Mouse (Mus musculus): Measurements from ENCODE around the gene Cd79b. TPM values are rescaled to one million over a fixed set of nuclear protein-coding genes. Genes with fewer than 3 reads are reported as not detected.

The Cd79b gene
- total RNA-seq, 2 experiments from 2014 or later, result not detected

GRCm38 (mm10) chr11:106308162-106308561 is 6.4 kb downstream of the Cd79b start:
- Histone ChIP-seq H3K4me3 (no peak overlapping the region), H3K27ac (no peak overlapping the region)
- no peak for TF ChIP-seq CTCF (conservative IDR thresholded peaks at IDR 0.05)
- DNase-seq (ENCODE audit: low spot score in 2 of 2), result no peak

DNA sequence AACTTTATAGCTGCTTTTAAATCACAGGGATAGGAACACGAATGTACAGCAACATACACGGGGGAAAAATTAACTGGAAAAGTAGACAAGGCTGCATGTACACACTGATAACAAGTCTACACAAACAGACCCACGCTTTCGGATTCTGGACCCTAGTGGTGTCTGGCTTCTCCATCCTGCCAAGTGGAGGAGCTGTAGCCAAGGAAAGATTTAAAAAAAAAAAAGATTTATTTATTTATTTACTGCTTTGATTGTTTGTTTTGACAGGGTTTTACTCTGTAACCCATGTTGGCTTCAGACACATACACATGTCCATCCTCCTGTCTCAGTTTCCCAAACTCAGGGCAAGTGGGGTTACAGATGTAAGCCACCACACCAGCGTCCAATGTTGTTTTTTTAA is 7.1 kb downstream of the Cd79b start:
- Histone ChIP-seq H3K4me3 (no peak overlapping the region), H3K27ac (no peak overlapping the region)
- TF ChIP-seq CTCF (conservative IDR thresholded peaks at IDR 0.05), result no peak
- no peak for DNase-seq (ENCODE audit: low spot score in 2 of 2)

DNA sequence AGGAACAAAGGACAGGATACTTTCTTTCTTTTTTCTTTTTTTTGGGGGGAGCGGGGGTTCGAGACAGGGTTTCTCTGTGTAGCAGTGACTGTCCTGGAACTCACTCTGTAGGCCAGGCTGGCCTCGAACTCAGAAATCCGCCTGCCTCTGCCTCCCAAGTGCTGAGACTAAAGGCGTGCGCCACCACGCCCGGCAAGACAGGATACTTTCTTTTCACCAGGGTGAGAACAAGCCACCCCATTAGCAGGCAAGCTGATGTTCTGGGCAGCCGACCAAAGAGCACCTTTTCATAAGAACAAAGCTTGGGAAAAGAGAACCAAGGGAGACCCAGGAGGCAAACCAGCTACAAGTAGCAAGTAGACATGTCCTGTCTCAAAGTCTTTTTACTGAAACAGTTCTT is 7.8 kb downstream of the Cd79b start:
- Histone ChIP-seq H3K4me3 (no peak overlapping the region), H3K27ac (no peak overlapping the region)
- no peak for TF ChIP-seq CTCF (conservative IDR thresholded peaks at IDR 0.05)
- no peak for DNase-seq (ENCODE audit: low spot score in 2 of 2)

GRCm38 (mm10) chr11:106306065-106306385 is 8.5 kb downstream of the Cd79b start:
- no peak overlapping the region for H3K27ac ChIP-seq

GRCm38 (mm10) chr11:106305348-106306064 is 9.1 kb downstream of the Cd79b start:
- no peak for DNase-seq (ENCODE audit: low spot score in 2 of 2)
- Histone ChIP-seq H3K4me3 (no peak overlapping the region), H3K27ac (no peak overlapping the region)
- TF ChIP-seq CTCF (conservative IDR thresholded peaks at IDR 0.05), result no peak

More at GRCm38 (mm10) chr11:106306065-106306385, 8.5 kb downstream of the Cd79b start:
- no peak for TF ChIP-seq CTCF (conservative IDR thresholded peaks at IDR 0.05)
- no peak for DNase-seq (ENCODE audit: low spot score in 2 of 2)
- H3K4me3 ChIP-seq, result no peak overlapping the region

DNA sequence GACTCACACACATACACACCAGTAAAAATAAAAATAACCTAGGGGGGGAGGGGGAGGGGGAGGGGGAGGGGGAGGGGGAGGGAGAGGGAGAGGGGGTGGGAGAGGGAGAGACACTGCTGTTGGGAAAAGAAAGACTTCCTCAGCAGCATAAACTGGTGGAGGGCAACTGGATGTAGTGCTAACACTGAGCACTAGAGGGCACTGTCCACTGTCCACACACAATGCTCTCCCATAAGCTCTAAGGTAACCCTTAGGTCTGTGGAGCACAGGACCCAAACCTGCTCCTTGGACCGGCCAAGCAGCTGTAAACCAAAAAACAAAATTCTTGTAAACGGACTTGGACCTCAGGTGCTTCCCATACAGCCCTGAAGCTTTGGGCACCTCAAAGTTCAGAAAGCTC is 11.9 kb downstream of the Cd79b start:
- Histone ChIP-seq H3K4me3 (no peak overlapping the region), H3K27ac (no peak overlapping the region)
- peak in 1 of 2 experiments; percentile 53 for DNase-seq (ENCODE audit: low spot score in 2 of 2)
- TF ChIP-seq CTCF (conservative IDR thresholded peaks at IDR 0.05), result peak; percentile 82

GRCm38 (mm10) chr11:106301765-106302164 is 12.8 kb downstream of the Cd79b start, which contains the start of gene Gh:
Gene Gh (minus strand): TSS chr11:106301865.
- TF ChIP-seq CTCF (conservative IDR thresholded peaks at IDR 0.05), result no peak
- Histone ChIP-seq H3K27ac (no peak within 1 kb of the TSS), H3K4me3 (no peak within 1 kb of the TSS)
- DNase-seq (ENCODE audit: low spot score in 2 of 2), result no peak

DNA sequence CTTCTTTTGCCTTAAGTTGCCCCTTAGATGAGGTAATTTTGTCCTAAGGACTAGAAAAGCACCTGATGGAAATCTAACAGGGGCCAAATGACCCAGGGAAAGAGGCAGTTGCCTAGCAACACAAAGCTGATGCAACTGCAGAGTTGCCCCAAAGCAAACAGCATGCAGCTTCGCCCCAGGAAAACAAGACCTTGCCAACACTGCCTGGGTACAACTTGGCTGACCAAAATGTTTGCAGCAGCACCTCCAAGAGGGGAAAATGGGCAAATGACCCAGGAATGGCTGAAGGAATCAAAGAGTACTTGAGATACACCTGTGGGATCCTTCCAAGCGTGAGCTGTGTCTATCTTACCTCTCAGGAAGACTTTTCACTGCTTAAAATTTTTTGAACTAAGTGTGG is 22.7 kb downstream of the Cd79b start:
- TF ChIP-seq CTCF (conservative IDR thresholded peaks at IDR 0.05), result peak; percentile 50
- no peak for DNase-seq (ENCODE audit: low spot score in 2 of 2)

DNA sequence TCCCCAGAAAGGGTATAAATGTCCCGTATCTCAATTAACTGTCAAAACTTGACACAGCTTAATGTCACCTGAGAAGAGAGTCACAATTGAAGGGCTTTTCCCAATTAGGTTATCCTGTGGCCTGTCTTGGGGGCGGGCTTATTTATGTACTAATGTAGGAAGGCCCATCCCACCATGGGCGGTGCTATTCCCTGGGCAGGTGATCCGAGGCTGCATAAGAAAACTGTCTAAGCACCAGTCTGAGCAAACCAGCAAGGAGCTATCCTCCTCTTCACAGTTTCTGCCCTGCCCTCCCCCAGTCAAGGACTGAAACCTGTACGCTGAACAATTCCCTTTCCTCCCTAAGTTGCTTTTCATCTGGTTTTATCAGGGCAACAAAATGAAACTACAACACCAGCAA is 24.2 kb downstream of the Cd79b start:
- no peak for TF ChIP-seq CTCF (conservative IDR thresholded peaks at IDR 0.05)
- no peak overlapping the region for H3K4me3 ChIP-seq
- no peak for DNase-seq (ENCODE audit: low spot score in 2 of 2)
- no peak overlapping the region for H3K27ac ChIP-seq

More for the DNA sequence above, 22.7 kb downstream of the Cd79b start:
- no peak overlapping the region for H3K27ac ChIP-seq
- H3K4me3 ChIP-seq, result no peak overlapping the region

DNA sequence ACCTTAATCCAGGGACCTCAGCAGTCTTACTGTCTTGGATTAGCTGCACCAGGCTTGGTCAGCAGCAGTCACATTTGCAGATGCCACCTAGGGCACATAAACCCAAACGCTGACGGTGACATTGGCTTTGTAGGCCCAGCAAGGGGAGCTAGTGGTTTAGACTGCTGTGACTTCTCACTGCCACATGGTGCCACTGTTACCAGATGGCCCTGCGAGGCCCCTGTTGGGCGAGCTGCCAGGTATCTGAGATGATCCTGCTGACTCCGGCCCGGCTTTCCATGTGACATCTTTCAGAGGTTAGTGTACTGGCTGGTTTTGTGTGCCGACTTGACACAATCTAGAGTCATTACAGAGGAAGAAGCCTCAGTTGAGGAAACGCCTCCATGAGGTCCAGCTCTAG is 25.2 kb downstream of the Cd79b start:
- Histone ChIP-seq H3K4me3 (no peak overlapping the region), H3K27ac (no peak overlapping the region)
- peak; percentile 53 for TF ChIP-seq CTCF (conservative IDR thresholded peaks at IDR 0.05)
- no peak for DNase-seq (ENCODE audit: low spot score in 2 of 2)

GRCm38 (mm10) chr11:106286987-106287386 is 27.6 kb downstream of the Cd79b start:
- no peak for TF ChIP-seq CTCF (conservative IDR thresholded peaks at IDR 0.05)
- Histone ChIP-seq H3K4me3 (no peak overlapping the region), H3K27ac (peak overlapping the region; percentile 12; the same call in 1 of the 2 replicates)
- no peak for DNase-seq (ENCODE audit: low spot score in 2 of 2)

DNA sequence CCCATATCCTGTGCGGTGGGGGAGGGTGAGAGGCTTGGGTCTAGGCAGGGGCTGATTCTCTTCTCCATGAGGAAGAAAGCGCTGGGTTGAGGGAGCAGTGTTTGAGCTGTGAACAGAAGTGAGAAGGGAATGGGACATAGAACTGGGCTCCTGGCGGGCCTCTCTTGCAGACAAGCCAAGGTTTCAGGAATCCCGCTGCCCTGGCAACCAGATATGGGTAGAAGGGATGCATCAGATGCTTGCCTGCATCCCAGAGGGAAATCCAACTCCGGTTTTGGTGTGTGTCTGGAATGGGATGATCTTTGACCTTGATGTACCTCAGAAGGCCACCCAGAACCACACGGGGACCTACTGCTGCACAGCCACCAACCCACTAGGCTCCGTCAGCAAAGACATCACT is 28.4 kb downstream of the Cd79b start:
- no peak overlapping the region for H3K27ac ChIP-seq
- TF ChIP-seq CTCF (conservative IDR thresholded peaks at IDR 0.05), result no peak
- no peak for DNase-seq (ENCODE audit: low spot score in 2 of 2)
- H3K4me3 ChIP-seq, result no peak overlapping the region

GRCm38 (mm10) chr11:106284126-106284525 is 30.4 kb downstream of the Cd79b start:
- Histone ChIP-seq H3K27ac (no peak overlapping the region), H3K4me3 (no peak overlapping the region)
- DNase-seq (ENCODE audit: low spot score in 2 of 2), result no peak
- TF ChIP-seq CTCF (conservative IDR thresholded peaks at IDR 0.05), result no peak

DNA sequence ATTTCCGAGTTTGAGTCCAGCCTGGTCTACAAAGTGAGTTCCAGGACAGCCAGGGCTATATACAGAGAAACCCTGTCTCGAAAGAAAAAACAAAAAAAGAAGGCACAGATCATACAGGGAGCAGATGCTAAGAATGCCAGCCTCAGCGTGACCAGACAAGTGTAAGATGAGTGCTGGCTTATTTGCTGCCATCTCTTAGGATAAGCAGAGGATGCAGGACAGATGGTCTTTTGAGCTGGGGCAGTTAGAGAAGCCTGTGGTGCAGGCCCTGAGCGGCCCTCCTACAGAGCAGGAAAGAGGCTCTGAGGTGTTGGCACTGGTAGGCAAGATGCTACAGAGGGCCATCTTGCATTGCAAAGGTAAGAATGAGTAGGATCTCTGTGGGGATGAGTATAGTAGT is 31.2 kb downstream of the Cd79b start:
- no peak for DNase-seq (ENCODE audit: low spot score in 2 of 2)
- no peak for TF ChIP-seq CTCF (conservative IDR thresholded peaks at IDR 0.05)
- Histone ChIP-seq H3K4me3 (no peak overlapping the region), H3K27ac (no peak overlapping the region)

Data from layer of hippocampus, adult 2 months (tissue).